Mouse (Mus musculus) forebrain, embryonic 10.5 days (tissue): ENCODE data around the gene Hras. TPM values are rescaled to one million over a fixed set of nuclear protein-coding genes. Genes with fewer than 3 reads are reported as not detected.

ENCODE experiments used
- DNase-seq: peaks from one replicate; pipeline ENCODE4 v3.0.0-alpha.2; 2017; ENCODE audit warnings: low spot score; ENCODE audit errors: extremely low spot score
- H3K27ac ChIP-seq: fragments of 300-500 bp; sonication (generic); 2 replicates; pipeline ENCODE4 v1.5.1; 2016; ENCODE audit warnings: mild to moderate bottlenecking
- H3K27me3 ChIP-seq: fragments of 300-500 bp; sonication (generic); 2 replicates; pipeline ENCODE4 v1.6.1; 2016; ENCODE audit warnings: mild to moderate bottlenecking; ENCODE audit not compliant: poor library complexity, severe bottlenecking
- H3K36me3 ChIP-seq: fragments of 300-500 bp; sonication (generic); replicated peaks from 2 replicates; pipeline ENCODE4 v1.6.1; 2016; ENCODE audit warnings: mild to moderate bottlenecking, moderate library complexity
- H3K4me1 ChIP-seq: fragments of 300-500 bp; sonication (generic); 2 replicates; pipeline ENCODE4 v1.6.1; 2016
- H3K4me3 ChIP-seq: fragments of 300-500 bp; sonication (generic); 2 replicates; pipeline ENCODE4 v1.5.1; 2016; ENCODE audit warnings: mild to moderate bottlenecking, moderate library complexity
- H3K9me3 ChIP-seq: fragments of 300-500 bp; sonication (generic); 2 replicates; pipeline ENCODE4 v1.6.1; 2016; ENCODE audit warnings: mild to moderate bottlenecking, moderate library complexity
- WGBS: fragments of 180-500 bp; shearing (Covaris S2); methylation state at CpG from one replicate; pipeline ENCODE4 v1.1.7; 2016; 5-methylcytosine and 5-hydroxymethylcytosine counted together
- polyA plus RNA-seq: library from polyadenylated mRNA; unstranded; fragments of >200 nt; fragmentation: Nextera tagmentation; extraction: Ambion mirVana; gene quantifications from 2 replicates; pipeline ENCODE4 v1.2.1, GENCODE M21; 2016

The Hras gene
- polyA plus RNA-seq, 1 experiment from 2014 or later = 82.7 TPM

- Histone ChIP-seq H3K27me3 (no peaks in the 10 kb centered on the region), H3K4me3 (peak overlapping the region; percentile 92), H3K9me3 (no peaks in the 10 kb centered on the region), H3K36me3 (peaks cover 41% of the 10 kb centered on the region), H3K27ac (peak overlapping the region; percentile 94; the same call in 1 of the 2 replicates), H3K4me1 (peaks cover 48% of the 10 kb centered on the region)
- DNase-seq = no peak
- 91% methylated on average over 24 of the region's 24 CpGs for WGBS
Observed at GRCm38 (mm10) chr7:141191796-141192685, 1.8 kb downstream of the Hras start.

- H3K4me3 ChIP-seq = no peak overlapping the region
- WGBS = 92% methylated on average over 14 of the region's 14 CpGs
Observed at GRCm38 (mm10) chr7:141191036-141191435, 2.8 kb downstream of the Hras start.

GRCm38 (mm10) chr7:141190220-141190619 lies 3.6 kb downstream of the Hras start:
- Histone ChIP-seq H3K9me3 (no peaks in the 10 kb centered on the region), H3K27ac (no peak overlapping the region), H3K4me1 (peaks cover 35% of the 10 kb centered on the region), H3K4me3 (no peak overlapping the region), H3K27me3 (no peaks in the 10 kb centered on the region), H3K36me3 (peaks cover 41% of the 10 kb centered on the region)
- DNase-seq = no peak
- 86% methylated on average over 3 of the region's 3 CpGs for WGBS

More at GRCm38 (mm10) chr7:141191036-141191435, 2.8 kb downstream of the Hras start:
- Histone ChIP-seq H3K36me3 (peaks cover 41% of the 10 kb centered on the region), H3K4me1 (peaks cover 44% of the 10 kb centered on the region), H3K27me3 (no peaks in the 10 kb centered on the region), H3K27ac (no peak overlapping the region), H3K9me3 (no peaks in the 10 kb centered on the region)
- DNase-seq = no peak

GRCm38 (mm10) chr7:141188733-141189132 lies 5.1 kb downstream of the Hras start:
- WGBS = 92% methylated on average over 3 of the region's 3 CpGs
- Histone ChIP-seq H3K27me3 (no peaks in the 10 kb centered on the region), H3K4me1 (peaks cover 26% of the 10 kb centered on the region), H3K4me3 (no peak overlapping the region), H3K9me3 (no peaks in the 10 kb centered on the region), H3K36me3 (peaks cover 41% of the 10 kb centered on the region), H3K27ac (no peak overlapping the region)
- DNase-seq = no peak

DNA sequence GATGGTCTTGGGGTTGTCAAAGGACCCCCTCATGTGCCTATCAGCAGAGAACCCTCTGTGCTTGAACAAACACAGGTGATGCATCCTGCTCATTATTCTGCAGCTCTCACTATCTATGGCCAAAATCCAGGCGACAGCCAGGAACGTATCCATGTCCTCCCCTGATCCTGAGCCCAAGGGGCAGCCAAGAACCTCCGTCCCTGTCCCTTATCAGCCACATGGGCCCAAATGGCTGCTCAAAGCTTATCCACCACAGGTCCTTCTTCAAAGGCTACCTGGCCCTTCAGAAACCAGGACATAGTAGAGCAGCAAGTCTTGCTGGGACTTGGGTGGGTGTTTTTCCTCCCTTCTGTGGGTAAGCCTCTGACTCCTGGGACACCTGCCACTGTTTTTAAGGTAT lies 5.6 kb downstream of the Hras start:
- H3K4me3 ChIP-seq = no peak overlapping the region
- no peak overlapping the region for H3K27ac ChIP-seq
- H3K27me3 ChIP-seq = no peaks in the 10 kb centered on the region
- peaks cover 22% of the 10 kb centered on the region for H3K4me1 ChIP-seq
- H3K9me3 ChIP-seq = no peaks in the 10 kb centered on the region
- DNase-seq = no peak
- 88% methylated on average over 3 of the region's 3 CpGs for WGBS
- H3K36me3 ChIP-seq = peaks cover 41% of the 10 kb centered on the region

- Histone ChIP-seq H3K36me3 (no peaks in the 10 kb centered on the region), H3K4me3 (peak overlapping the region; percentile 7; the same call in 1 of the 2 replicates), H3K4me1 (peaks cover 22% of the 10 kb centered on the region), H3K9me3 (no peaks in the 10 kb centered on the region), H3K27me3 (no peaks in the 10 kb centered on the region; the same call in none of the 2 replicates), H3K27ac (no peak overlapping the region)
- peak; percentile 88 for DNase-seq
- WGBS = 3% methylated on average over 8 of the region's 8 CpGs
Observed at GRCm38 (mm10) chr7:141176173-141176572, 17.6 kb downstream of the Hras start.

- WGBS = 82% methylated on average over 4 of the region's 4 CpGs
Observed at GRCm38 (mm10) chr7:141175068-141175467, 18.7 kb downstream of the Hras start.

DNA sequence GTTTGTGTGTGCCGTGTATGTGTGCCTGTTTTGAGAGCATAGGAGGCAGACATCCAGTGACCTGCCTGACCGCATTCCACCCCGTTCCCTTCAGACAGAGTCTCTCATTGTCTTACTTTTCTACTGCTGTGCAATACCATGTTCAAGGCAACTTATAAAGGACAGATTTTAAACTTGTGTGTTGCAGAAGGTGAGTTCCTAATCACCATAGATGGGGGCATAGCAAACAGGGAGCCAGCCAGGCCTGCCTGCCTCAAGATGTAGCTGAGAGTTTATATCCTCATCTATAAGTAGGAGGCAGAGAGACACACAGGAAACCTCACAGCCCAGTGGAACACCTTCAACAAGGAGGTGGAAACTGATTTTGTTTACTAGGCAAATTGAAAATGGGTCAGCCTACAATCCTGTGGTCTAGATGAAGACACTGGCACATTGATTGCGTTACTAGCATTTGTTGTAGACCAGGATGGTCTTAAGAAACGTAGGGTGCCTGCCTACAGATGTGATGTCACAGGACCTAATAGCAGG lies 20.4 kb downstream of the Hras start:
- Histone ChIP-seq H3K4me3 (peak overlapping the region; percentile 59), H3K9me3 (no peaks in the 10 kb centered on the region), H3K27me3 (peaks cover 9% of the 10 kb centered on the region), H3K27ac (peak overlapping the region; percentile 93), H3K4me1 (peaks cover 30% of the 10 kb centered on the region), H3K36me3 (no peaks in the 10 kb centered on the region)
- DNase-seq = no peak
- 90% methylated on average over 5 of the region's 5 CpGs for WGBS

More at GRCm38 (mm10) chr7:141175068-141175467, 18.7 kb downstream of the Hras start:
- no peaks in the 10 kb centered on the region; the same call in none of the 2 replicates for H3K27me3 ChIP-seq
- no peak for DNase-seq
- no peak overlapping the region for H3K27ac ChIP-seq
- no peaks in the 10 kb centered on the region for H3K36me3 ChIP-seq
- peaks cover 22% of the 10 kb centered on the region for H3K4me1 ChIP-seq
- no peak overlapping the region for H3K4me3 ChIP-seq
- no peaks in the 10 kb centered on the region for H3K9me3 ChIP-seq

DNA sequence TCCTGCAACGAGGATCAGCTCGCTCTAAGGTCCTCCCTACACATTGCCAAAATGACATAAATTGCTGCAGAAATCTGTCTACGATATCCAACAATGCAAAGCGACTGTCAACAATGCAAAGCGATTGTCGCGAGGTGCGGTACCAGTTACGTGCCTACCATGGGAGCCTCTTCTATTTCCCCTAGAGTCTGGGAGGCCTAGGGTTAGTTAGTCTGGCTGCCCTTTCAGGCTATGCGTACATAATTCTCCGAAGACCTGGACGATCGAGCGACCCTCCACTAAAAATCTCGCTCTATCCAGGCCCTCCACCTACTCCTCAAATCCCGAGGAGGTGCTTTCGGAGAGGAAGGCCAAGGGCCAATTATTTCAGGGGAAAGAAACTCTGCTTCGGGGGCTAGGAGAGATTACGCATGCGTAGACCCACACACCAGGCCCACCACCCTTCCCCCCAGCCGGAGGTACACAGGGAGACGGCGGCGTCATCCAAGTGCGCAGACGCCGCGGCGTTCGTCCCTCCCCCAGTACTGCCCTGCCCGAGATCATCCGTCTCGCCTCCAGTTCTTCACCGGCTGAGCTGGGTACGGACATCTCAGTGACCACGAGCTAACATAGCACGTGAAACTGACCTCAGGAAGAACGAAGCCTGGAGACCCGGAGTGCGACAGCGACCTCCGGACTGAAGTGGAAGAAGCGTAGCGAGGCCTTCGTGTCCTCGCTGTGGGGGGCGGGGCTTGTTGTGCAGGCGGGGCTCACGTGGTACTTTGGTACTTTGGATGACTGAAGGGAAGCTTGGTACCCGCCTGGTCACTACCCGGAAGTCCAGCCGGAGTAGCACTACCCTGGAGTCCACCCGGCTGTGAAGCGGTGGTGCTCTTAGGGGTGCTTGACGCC lies 21.4 kb downstream of the Hras start, which contains the start of gene Rnh1:
Gene Rnh1, minus strand, starts transcription at position 742 of the 891 bp plus-strand sequence.
- peak; percentile 93 for DNase-seq
- Histone ChIP-seq H3K9me3 (no peaks in the 10 kb centered on the region), H3K4me1 (peaks cover 40% of the 10 kb centered on the region), H3K27ac (peak within 1 kb of the TSS; percentile 93), H3K4me3 (peak within 1 kb of the TSS; percentile 59), H3K36me3 (no peaks in the 10 kb centered on the region), H3K27me3 (peaks cover 9% of the 10 kb centered on the region)
- WGBS = 4% methylated on average over 55 of the region's 55 CpGs

DNA sequence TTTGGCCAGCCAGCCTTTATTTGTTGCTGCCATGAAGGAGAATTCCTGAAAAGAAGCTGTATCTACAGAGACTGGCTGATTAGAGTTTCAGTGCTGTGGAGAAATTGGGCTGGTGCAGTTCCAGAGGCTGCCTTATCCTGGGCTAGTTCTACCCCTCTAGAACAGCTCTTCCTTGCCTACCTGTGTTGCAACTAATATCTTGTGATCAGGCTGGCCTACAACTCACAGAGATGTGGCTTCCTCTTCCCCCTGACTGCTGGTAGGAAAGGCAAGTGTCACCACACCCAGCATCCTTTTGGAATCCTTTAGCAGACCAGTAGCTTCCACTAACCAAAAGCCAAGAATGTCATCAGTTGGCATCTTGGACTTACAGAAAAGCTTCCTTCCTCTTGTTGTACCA lies 23.9 kb downstream of the Hras start:
- no peak for DNase-seq
- Histone ChIP-seq H3K36me3 (peaks cover 12% of the 10 kb centered on the region), H3K9me3 (no peaks in the 10 kb centered on the region), H3K27ac (no peak overlapping the region), H3K4me3 (no peak overlapping the region), H3K4me1 (peaks cover 42% of the 10 kb centered on the region), H3K27me3 (0 out of 2 replicates have a peak, but pooled peaks cover 9% of the 10 kb centered on the region)

DNA sequence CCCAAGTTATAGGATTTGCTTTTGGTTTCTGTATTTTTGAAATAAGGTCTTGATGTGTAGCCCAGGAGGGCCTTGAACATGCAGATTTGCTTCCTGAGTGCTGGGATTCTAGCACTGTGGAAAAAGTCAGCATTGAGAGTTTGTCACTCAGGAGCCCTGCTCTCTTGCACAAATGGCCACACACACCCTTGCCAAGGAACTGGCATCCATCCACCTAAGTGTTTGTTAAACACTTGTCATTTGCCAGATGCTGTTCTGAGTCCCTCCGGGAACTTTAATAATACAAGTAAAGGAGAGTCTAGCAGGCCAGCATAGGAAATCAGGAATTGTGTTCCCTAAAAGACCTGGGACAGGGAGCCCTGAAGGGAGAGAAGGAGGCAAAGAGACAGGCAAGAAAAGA lies 24.5 kb downstream of the Hras start:
- WGBS = 98% methylated on average over 1 of the region's 1 CpGs
- DNase-seq = no peak
- Histone ChIP-seq H3K27me3 (0 out of 2 replicates have a peak, but pooled peaks cover 9% of the 10 kb centered on the region), H3K9me3 (no peaks in the 10 kb centered on the region), H3K4me3 (no peak overlapping the region), H3K4me1 (peaks cover 42% of the 10 kb centered on the region), H3K27ac (no peak overlapping the region), H3K36me3 (peaks cover 18% of the 10 kb centered on the region)

DNA sequence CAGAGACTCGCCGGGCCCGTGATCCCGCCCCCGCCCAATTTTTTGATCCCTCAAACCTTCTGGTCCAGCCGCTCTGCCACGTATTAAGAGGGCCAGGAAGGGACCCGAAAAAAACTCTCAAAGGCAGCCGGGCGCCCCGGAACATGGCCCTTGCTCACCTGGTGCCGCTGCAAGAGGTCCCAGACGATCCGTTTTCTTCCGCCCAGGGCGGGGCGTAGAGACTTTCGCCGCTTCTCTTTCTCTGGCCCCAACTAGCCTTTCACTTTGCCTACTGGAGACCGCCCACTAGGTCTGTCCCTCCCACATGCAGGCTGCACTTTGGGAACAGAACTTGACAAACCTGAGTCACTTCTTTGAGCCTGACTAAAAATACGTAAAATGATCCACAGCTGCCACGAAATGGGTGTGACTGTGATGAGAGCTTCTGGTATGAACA lies 25.3 kb downstream of the Hras start:
- Histone ChIP-seq H3K9me3 (no peaks in the 10 kb centered on the region), H3K4me3 (peak overlapping the region; percentile 54), H3K4me1 (peaks cover 42% of the 10 kb centered on the region), H3K36me3 (peaks cover 26% of the 10 kb centered on the region), H3K27me3 (0 out of 2 replicates have a peak, but pooled peaks cover 9% of the 10 kb centered on the region), H3K27ac (peak overlapping the region; percentile 77)
- DNase-seq = peak; percentile 43
- 1% methylated on average over 22 of the region's 22 CpGs for WGBS
